Mouse (Mus musculus): ENCODE measurements at regions not wholly inside any gene's neighbourhood (a gene's known extent, or its start where the extent isn't known, plus 50 kb on each side); places are given as distances from the start of the nearest gene placed in this dataset.

DNA sequence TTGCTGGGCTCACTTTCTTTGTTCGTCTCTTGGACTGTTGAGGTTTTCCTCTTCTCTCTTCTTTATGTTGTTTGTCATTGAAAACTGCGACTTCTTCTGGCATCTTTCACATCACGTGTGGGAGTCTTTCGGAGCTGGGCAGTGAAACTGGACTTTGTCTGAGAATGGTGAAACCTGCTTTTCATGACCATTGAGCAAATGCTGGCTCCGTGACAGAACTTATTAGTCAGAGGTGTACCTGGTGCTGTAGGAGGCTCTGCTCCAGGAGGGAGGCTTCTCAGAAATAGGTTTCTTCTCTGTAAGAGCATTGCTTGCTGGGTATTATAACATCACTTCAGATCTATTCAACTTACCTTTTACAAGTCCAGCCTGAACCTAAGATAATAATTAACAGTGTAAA is 122.4 kb downstream of the Amer2 start:
- 76% methylated on average over 5 of the region's 5 CpGs for WGBS
- no peaks in the 10 kb centered on the region for H3K9me3 ChIP-seq
- no peaks in the 10 kb centered on the region for H3K27me3 ChIP-seq
- H3K4me2 ChIP-seq, result no peak overlapping the region
- no peak for ATAC-seq (ENCODE audit: insufficient number of reproducible peaks, low FRiP score, low TSS enrichment, low read depth)
- H3K9ac ChIP-seq, result no peak overlapping the region
- H3K4me1 ChIP-seq, result no peaks in the 10 kb centered on the region
- no peaks in the 10 kb centered on the region for H3K36me3 ChIP-seq
- no peak overlapping the region for H3K27ac ChIP-seq
- no peak overlapping the region for H3K4me3 ChIP-seq

DNA sequence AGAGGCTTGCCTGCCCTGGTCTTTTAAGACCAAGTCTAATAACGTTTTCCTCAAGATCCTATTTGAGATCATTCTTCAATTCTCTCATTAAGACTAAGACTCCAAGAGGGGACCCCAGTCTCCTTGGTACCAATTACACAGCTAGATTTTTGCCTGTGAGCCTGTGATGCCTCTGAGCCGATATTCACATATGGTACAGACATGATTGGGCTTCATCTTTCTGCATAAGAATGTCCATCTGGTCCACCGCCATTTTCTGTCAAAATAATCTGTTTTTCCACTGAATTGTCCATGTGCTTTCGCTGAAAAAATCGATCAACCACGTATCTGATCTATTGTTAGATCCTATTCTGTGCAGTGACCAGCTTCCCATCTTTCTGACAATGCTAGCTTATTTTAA is 129.5 kb downstream of the Amer2 start:
- no peak overlapping the region for H3K4me3 ChIP-seq
- no peak overlapping the region for H3K4me2 ChIP-seq
- no peaks in the 10 kb centered on the region for H3K9me3 ChIP-seq
- H3K27ac ChIP-seq, result no peak overlapping the region
- 80% methylated on average over 6 of the region's 6 CpGs for WGBS
- H3K27me3 ChIP-seq, result no peaks in the 10 kb centered on the region
- H3K4me1 ChIP-seq, result no peaks in the 10 kb centered on the region
- H3K36me3 ChIP-seq, result no peaks in the 10 kb centered on the region
- no peak for ATAC-seq (ENCODE audit: insufficient number of reproducible peaks, low FRiP score, low TSS enrichment, low read depth)
- no peak overlapping the region for H3K9ac ChIP-seq

DNA sequence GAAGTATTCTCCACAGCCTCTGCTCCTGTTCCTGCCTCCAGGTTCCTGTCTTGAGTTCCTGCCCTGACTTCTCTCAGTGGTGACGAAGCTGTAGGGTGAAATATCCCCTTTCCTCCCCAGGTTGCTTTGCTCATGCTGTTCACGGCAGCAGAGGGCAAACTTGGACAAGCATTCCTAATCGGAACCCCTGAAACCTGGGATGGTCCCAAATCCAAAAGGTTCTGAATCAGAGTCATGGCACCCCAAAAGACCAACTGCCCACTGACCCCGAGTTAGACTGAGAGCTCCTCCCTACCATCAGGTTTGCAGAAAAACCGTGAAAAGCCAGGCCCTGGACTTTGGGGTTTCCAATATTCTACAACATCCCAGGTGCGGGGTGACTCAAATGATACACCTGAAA is 128.7 kb upstream of the Spata13 start:
- WGBS, result 84% methylated on average over 6 of the region's 6 CpGs
- no peaks in the 10 kb centered on the region for H3K27me3 ChIP-seq
- no peak overlapping the region for H3K4me2 ChIP-seq
- no peak overlapping the region for H3K27ac ChIP-seq
- H3K4me1 ChIP-seq, result no peaks in the 10 kb centered on the region
- H3K4me3 ChIP-seq, result no peak overlapping the region
- H3K9ac ChIP-seq, result no peak overlapping the region
- ATAC-seq (ENCODE audit: insufficient number of reproducible peaks, low FRiP score, low TSS enrichment, low read depth), result no peak
- no peaks in the 10 kb centered on the region for H3K9me3 ChIP-seq
- no peaks in the 10 kb centered on the region for H3K36me3 ChIP-seq

DNA sequence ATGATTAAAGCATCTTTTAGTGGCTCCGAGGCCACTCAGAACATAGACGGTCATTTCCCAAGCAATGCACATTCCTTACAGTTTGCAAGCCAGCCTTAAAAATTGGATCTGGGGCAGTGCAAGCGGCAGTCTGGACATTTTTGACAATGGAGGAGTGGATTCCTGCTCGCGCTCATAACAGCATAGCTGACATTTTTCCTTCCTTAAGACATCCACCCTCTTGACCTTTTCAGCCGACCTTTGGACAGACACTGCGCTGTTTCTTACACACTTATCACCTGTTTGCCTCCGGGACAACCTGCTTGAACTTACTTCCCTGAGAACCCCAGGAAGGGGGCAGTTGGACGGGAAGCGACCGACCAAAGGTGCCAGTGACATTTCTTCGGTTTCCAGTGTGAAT is 127.5 kb upstream of the Spata13 start:
- WGBS, result 66% methylated on average over 12 of the region's 12 CpGs
- Histone ChIP-seq H3K4me1 (no peaks in the 10 kb centered on the region), H3K9ac (no peak overlapping the region), H3K36me3 (no peaks in the 10 kb centered on the region), H3K27me3 (no peaks in the 10 kb centered on the region), H3K4me2 (no peak overlapping the region), H3K4me3 (no peak overlapping the region), H3K9me3 (no peaks in the 10 kb centered on the region), H3K27ac (no peak overlapping the region)
- no peak for ATAC-seq (ENCODE audit: insufficient number of reproducible peaks, low FRiP score, low TSS enrichment, low read depth)

DNA sequence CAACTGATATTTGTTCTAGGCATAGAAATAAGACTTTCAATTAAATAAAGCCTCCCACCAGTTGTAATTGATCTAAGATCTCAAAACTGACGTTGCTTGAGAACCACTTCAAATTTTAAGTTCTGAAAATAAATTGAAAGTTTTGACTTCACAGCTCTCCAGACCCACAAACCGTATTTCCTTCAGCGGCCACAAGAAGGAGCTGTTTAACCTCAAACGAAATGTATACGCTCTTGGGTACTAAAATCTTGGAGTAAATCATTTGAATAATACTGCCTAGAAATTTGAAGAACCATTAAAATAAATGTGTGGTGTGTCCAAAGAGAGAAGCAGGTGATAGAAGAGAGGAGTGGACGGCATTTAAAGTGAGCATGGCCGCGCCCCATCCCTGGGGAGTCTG is 120.2 kb upstream of the Spata13 start:
- no peak overlapping the region for H3K9ac ChIP-seq
- no peak overlapping the region for H3K4me2 ChIP-seq
- no peak for ATAC-seq (ENCODE audit: insufficient number of reproducible peaks, low FRiP score, low TSS enrichment, low read depth)
- H3K27me3 ChIP-seq, result no peaks in the 10 kb centered on the region
- no peak overlapping the region for H3K27ac ChIP-seq
- peaks cover 5% of the 10 kb centered on the region; the same call in 1 of the 2 replicates for H3K4me1 ChIP-seq
- 21% methylated on average over 8 of the region's 8 CpGs for WGBS
- no peaks in the 10 kb centered on the region for H3K36me3 ChIP-seq
- no peak overlapping the region for H3K4me3 ChIP-seq
- H3K9me3 ChIP-seq, result no peaks in the 10 kb centered on the region

DNA sequence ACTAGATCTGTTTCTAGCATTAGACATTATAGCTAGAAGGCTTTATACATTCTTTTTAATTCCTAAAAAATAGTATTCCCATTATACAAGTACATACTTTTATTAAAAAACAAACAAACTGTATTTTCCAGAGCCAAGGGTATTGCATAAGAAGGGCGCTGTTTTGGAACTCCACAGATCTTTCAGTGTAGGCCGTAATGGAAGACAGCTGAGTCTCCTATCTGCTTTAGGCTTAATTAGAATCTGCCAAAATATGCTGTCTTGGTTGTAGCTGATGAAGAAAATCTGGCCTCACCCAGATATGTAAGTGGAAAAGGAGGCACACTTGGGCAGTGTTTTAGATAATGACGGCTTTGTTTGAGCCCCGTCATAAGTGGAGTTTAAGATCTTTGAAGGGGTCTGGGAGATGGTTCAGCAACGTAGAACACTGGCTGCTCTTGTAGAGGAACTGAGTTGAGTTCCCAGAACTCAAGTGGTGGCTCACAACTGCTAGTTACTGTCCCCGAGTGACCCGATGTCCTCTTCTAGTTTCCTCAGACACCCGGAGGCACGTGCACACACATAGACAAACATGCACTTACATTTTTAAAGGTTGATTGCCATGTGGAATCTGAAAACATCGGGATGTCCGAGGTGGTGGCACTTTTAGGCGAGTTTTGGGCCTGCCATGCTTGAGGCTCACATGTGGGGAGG is 118.6 kb upstream of the Spata13 start:
- no peaks in the 10 kb centered on the region for H3K9me3 ChIP-seq
- H3K4me3 ChIP-seq, result no peak overlapping the region
- H3K4me2 ChIP-seq, result no peak overlapping the region
- no peak for ATAC-seq (ENCODE audit: insufficient number of reproducible peaks, low FRiP score, low TSS enrichment, low read depth)
- 82% methylated on average over 12 of the region's 12 CpGs for WGBS
- no peaks in the 10 kb centered on the region for H3K36me3 ChIP-seq
- H3K4me1 ChIP-seq, result peaks cover 5% of the 10 kb centered on the region; the same call in 1 of the 2 replicates
- H3K27me3 ChIP-seq, result no peaks in the 10 kb centered on the region
- no peak overlapping the region for H3K27ac ChIP-seq
- no peak overlapping the region for H3K9ac ChIP-seq

DNA sequence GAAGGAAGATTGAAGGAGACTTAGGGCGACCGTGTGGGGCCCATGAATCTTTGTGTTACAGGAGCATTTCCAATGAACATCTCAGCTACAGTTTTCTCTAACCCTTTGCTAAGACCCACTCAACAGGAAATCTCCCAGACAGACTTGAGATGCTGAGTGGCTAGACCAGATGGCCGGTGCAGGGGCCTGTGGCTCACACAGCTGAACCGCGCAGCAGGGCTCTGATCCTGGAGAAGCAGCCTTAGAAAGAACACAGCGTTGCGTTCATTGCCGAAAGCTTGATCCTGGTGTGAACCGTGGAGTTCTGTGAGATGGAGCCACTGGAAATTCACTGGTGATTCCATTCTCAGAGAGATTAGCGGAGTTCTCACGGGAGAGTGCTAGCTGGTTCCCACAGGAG is 115.9 kb upstream of the Spata13 start:
- peaks cover 5% of the 10 kb centered on the region; the same call in 1 of the 2 replicates for H3K4me1 ChIP-seq
- no peak for ATAC-seq (ENCODE audit: insufficient number of reproducible peaks, low FRiP score, low TSS enrichment, low read depth)
- no peak overlapping the region for H3K9ac ChIP-seq
- no peaks in the 10 kb centered on the region for H3K36me3 ChIP-seq
- H3K4me3 ChIP-seq, result no peak overlapping the region
- no peak overlapping the region for H3K27ac ChIP-seq
- WGBS, result 92% methylated on average over 11 of the region's 11 CpGs
- H3K27me3 ChIP-seq, result no peaks in the 10 kb centered on the region
- H3K4me2 ChIP-seq, result no peak overlapping the region
- H3K9me3 ChIP-seq, result no peaks in the 10 kb centered on the region

DNA sequence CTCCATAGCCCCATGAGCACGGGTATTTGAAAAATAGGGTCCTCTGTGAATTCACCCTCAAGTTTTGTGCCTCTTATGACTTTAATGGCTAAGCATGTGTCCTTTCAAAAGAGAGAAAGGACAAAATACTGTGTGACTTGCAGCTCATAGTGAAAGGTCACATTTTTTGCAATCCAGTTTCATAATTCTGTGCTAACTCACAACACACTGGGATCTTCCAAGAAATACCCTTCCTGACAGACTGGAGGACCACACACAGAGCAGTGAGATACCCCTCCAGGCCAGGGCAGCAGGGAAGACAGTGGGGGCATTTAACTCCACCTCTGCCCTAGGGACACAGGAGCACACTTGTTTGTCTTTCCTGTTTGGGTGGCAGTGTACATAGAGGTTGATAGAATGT is 110.8 kb upstream of the Spata13 start:
- Histone ChIP-seq H3K4me1 (no peaks in the 10 kb centered on the region), H3K4me3 (no peak overlapping the region), H3K9ac (no peak overlapping the region), H3K36me3 (no peaks in the 10 kb centered on the region), H3K9me3 (no peaks in the 10 kb centered on the region), H3K27ac (no peak overlapping the region), H3K27me3 (no peaks in the 10 kb centered on the region), H3K4me2 (no peak overlapping the region)
- 31% methylated on average over 1 of the region's 1 CpGs for WGBS
- ATAC-seq (ENCODE audit: insufficient number of reproducible peaks, low FRiP score, low TSS enrichment, low read depth), result no peak

DNA sequence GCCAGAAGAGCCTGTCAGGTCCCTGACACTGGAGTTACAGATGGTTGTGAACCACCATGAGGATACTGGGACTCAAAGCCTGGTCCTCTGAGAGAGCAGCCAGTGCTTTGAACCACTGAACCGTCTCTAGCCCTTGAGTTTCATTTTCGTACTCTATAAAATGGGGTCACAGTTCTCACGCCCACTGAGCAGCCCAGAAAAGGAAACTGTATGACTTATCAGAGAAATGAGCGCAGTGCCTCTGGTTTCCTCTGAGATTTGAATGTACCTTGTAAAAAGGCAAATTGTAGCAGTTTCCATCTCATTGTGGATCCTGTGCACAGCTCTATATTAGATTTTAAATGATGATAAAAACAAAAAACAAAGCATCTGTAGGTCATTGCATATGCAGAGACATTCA is 108.9 kb upstream of the Spata13 start:
- ATAC-seq (ENCODE audit: insufficient number of reproducible peaks, low FRiP score, low TSS enrichment, low read depth), result no peak
- no peak overlapping the region for H3K9ac ChIP-seq
- H3K4me1 ChIP-seq, result peaks cover 2% of the 10 kb centered on the region; the same call in 1 of the 2 replicates
- H3K4me3 ChIP-seq, result no peak overlapping the region
- no peaks in the 10 kb centered on the region for H3K27me3 ChIP-seq
- no peak overlapping the region for H3K27ac ChIP-seq
- no peak overlapping the region for H3K4me2 ChIP-seq
- no peaks in the 10 kb centered on the region for H3K9me3 ChIP-seq
- H3K36me3 ChIP-seq, result no peaks in the 10 kb centered on the region
- 68% methylated on average over 4 of the region's 4 CpGs for WGBS

DNA sequence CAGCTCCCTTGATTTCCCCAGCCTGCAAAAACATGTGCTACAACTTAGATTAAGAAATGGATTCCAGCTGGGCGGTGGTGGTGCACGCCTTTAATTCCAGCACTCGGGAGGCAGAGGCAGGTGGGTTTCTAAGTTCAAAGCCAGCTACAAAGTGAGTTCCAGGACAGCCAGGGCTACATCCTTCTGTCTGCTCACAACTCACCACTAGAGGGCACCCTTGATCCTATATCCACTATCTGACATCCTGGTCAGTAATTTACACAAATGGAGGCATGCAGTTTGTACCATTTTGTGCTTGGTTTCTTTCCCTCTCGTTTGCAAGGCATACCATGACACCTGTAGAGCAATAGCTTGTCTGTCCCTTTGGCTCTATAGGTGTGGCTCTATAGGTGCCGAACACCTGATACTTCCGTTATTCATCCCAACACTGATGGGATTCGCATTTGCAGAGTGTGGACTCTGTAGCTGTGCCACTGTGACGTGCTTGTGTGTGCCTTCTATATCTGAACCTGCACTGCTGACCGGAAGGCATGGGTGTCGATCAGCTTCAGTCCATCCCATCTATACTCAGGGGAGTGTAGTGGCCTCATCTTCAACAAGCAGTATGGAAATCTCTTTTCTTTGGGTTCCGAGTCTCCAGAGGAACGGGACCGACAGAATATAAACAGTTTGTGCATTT is 108.4 kb upstream of the Spata13 start:
- Histone ChIP-seq H3K4me1 (peaks cover 8% of the 10 kb centered on the region; the same call in 1 of the 2 replicates), H3K4me3 (no peak overlapping the region), H3K27ac (no peak overlapping the region), H3K9ac (no peak overlapping the region), H3K36me3 (no peaks in the 10 kb centered on the region), H3K27me3 (no peaks in the 10 kb centered on the region), H3K9me3 (no peaks in the 10 kb centered on the region), H3K4me2 (no peak overlapping the region)
- 68% methylated on average over 13 of the region's 13 CpGs for WGBS
- no peak for ATAC-seq (ENCODE audit: insufficient number of reproducible peaks, low FRiP score, low TSS enrichment, low read depth)

DNA sequence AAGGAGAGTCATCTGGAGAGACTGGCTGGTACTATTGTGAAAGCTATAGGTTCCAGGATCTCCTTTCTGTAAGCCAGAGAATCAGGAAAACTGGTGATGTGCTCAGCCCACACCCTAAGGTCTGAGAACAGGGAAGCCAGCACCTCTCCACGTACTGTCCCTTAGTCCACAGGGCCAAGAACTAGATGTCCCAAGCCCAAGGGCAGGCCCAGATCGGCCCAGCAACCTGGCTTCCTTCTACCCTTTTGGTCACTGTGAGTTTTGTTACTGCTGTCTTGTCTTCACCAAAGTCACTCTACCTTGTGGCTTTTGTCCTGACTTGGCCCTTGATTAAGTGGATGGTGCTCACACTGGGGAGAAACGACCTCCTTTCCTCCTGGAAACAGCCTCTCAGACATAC is 107.8 kb upstream of the Spata13 start:
- H3K9ac ChIP-seq, result no peak overlapping the region
- peaks cover 8% of the 10 kb centered on the region; the same call in 1 of the 2 replicates for H3K4me1 ChIP-seq
- WGBS, result 70% methylated on average over 3 of the region's 3 CpGs
- H3K4me2 ChIP-seq, result no peak overlapping the region
- no peak for ATAC-seq (ENCODE audit: insufficient number of reproducible peaks, low FRiP score, low TSS enrichment, low read depth)
- no peak overlapping the region for H3K27ac ChIP-seq
- no peaks in the 10 kb centered on the region for H3K9me3 ChIP-seq
- H3K4me3 ChIP-seq, result no peak overlapping the region
- H3K36me3 ChIP-seq, result no peaks in the 10 kb centered on the region
- H3K27me3 ChIP-seq, result no peaks in the 10 kb centered on the region

DNA sequence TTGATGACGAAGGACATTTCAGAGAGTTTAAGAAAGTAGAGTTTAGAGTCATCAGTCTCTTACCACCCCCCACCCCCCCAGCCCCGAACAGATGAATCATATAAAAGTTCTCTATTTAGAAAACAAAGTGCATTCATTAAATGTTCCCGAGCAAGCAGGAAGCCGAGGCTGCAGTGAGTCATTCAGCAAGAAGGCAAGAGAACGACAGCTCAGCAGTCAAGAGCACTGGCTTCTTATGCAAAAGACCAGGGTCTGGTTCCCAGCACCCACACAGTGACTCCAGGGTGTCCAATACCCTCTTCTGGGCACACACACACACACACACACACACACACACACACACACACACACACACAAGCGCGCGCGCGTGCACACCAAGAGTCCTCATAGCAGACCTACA is 107.0 kb upstream of the Spata13 start:
- no peak for ATAC-seq (ENCODE audit: insufficient number of reproducible peaks, low FRiP score, low TSS enrichment, low read depth)

More for the DNA sequence above, 107.0 kb upstream of the Spata13 start:
- H3K4me3 ChIP-seq, result no peak overlapping the region
- 77% methylated on average over 10 of the region's 10 CpGs for WGBS
- no peak overlapping the region for H3K4me2 ChIP-seq
- H3K27ac ChIP-seq, result no peak overlapping the region
- no peaks in the 10 kb centered on the region for H3K36me3 ChIP-seq
- H3K9ac ChIP-seq, result no peak overlapping the region
- H3K4me1 ChIP-seq, result peaks cover 8% of the 10 kb centered on the region; the same call in 1 of the 2 replicates
- no peaks in the 10 kb centered on the region for H3K27me3 ChIP-seq
- no peaks in the 10 kb centered on the region for H3K9me3 ChIP-seq
